Mouse (Mus musculus) yolk sac, embryonic 10.5 days (tissue): ENCODE results near the gene Tox2.
A peak's percentile ranks its signal among the peaks of the same experiment; 100 is the strongest.

Experiments
- DNase-seq: peaks from one replicate; pipeline ENCODE4 v3.0.0-alpha.2; 2017; ENCODE audit warnings: low spot score

Tox2 gene

DNA sequence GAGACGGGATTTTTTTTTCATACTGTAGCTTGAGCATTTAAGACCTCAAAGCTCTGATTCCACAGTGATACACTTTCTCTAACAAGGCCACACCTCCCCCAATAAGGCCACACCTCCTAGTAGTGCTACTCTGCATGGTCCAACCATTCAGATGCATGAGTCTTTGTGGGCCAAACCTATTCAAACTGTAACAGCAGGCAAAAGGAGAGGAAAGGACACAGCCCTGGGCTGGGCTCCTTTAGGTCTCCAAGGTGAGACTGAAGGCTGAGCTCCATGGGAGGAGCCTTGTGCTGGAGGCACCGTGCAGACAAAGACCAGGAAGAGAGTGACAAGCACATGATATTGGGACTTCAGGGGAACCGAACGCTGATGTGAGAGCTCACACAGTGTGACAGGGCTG, 114.4 kb downstream of the Tox2 start:
- no peak for DNase-seq

DNA sequence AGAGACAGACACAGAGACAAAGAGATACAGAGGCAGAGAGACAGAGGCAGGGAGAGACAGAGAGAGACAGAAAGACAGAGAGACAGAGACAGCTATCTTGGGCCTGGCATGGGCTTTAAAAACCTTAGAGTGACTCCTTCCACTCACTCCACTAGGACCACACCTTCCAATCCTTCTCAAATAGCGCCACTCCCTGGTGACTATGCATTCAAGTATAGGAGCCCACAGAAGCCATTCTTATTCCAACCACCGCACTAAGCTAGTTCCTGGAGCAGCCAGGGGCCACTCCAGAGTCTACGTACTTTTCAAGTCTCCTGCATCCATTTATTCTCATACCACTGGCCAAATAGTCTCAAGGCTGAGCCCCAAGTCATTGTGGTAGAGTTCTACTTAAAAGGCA, 115.9 kb downstream of the Tox2 start:
- DNase-seq = no peak

DNA sequence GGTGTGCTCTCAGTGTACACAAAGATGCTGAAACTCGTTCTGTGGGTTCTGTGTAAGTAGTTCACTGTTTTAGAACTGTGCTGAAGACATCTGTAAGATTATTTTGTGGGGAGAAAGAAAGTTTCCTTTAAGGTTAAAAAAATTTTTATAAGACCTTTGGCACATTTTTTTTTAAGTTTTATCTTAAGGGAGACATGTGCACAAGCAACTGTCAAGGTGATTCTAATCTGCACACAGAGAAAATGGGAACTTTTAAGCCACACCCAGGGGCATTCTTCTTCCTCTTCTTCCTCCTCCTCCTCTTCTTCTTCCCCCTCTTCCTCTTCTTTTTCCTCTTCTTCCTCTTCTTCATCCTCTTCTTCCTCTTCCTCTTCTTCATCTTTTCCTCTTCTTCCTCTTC, 120.2 kb downstream of the Tox2 start:
- no peak for DNase-seq

DNA sequence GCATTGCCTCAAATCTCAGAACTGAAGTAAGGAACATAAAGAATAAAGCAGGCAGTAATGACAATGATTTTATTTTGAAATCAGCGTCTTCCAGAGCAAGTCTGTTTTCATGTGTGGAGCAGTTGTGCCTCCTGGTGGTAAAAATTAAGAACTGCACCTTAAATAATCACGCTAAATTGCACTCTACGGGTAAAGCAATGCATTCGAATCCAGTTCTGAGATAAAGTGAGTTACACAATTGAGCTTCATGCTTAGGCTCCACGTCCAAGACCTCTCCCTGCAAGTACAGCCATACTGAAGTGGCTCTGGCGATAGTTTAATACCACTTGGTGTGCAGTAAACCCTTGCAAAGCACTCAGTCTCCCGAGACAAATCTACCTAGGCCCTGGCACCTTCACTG, 127.8 kb downstream of the Tox2 start:
- DNase-seq = no peak

DNA sequence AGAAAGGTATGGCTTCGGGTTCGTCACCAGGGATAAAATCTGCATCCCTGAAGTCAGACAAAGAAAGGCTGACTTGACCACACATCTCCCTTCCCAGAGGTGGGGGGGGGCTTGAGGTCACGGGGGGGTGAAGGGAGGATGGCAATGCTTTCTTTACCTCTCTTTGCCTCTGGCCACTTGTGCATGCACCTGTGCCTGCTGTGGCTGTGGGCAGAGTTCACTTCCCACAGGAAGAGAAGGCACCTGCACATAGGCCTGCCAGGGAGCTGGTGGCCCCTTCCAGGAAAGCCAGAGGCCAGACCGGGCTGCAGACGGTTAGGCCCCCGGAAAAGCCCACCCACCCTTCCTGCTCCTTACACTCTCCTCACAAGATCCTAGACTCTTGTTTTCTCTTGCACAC, 128.5 kb downstream of the Tox2 start:
- DNase-seq = no peak

DNA sequence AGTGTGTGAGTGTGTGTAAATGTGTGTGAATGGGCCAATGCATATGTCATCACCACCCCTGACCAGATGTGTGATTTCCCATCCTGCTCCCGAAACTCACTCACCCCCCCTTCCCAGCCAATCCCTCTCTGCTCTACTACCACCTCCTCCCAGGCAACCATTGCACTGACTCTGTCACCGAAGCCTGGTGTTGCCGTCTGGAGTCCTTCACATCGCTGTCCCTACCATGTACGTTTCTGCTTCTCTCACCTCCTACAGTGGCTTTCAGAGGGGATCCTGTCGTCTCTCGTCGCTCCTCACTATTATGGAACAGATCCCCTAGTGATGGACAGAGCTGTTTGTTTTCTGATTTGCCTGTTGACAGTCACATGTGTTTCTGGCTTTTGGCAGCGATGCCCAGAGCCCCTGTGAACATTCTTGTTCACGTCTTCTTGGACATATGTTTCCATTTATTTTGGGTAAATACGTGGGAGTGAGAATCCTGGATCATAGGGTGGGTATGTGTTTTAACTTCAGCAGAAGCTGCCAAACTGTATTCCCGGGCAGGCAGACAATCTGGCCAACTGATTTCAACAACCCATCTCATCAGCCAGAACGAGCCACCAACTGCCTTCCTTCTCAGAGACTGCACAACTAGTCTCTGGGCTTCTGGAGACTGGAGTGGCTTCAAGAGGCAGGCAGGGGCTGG, 129.6 kb downstream of the Tox2 start:
- DNase-seq = no peak

DNA sequence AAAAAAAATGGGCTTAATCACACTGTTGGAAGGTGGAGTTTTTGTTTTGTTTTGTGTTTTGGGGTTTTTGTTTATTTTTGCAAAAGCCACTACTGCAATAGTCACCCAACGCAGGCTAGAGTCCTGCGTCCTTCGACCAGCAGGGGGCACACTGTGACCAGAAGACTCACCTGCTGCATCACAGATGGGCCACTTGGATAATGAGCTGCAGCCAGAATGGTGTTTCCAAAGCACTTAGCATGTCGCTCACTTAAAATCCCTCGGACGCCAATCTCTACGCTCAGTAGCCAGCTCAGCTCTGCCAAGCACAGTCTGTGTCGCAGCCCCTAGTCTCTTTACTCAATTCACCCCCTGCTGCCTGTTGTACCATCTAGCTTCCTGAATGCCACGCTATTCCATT, 137.3 kb downstream of the Tox2 start:
- DNase-seq = peak; percentile 40

DNA sequence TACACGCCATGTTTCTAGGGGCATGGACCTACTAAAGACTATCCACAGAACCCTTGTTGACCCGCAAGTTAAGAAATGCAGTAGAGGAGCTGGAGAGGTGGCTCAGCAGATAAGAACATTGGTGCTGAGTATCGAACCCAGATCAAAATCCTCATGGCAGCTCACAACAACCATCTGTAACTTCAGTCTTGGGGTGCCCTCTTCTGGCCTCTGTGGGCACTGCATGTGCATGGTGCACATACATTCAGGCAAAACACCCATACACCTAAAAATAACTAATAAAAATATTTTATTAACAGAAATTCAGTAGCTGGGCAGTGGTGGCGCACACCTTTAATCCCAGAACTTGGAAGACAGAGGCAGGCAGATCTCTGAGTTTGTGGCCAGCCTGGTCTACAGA, 140.7 kb downstream of the Tox2 start:
- DNase-seq = no peak

DNA sequence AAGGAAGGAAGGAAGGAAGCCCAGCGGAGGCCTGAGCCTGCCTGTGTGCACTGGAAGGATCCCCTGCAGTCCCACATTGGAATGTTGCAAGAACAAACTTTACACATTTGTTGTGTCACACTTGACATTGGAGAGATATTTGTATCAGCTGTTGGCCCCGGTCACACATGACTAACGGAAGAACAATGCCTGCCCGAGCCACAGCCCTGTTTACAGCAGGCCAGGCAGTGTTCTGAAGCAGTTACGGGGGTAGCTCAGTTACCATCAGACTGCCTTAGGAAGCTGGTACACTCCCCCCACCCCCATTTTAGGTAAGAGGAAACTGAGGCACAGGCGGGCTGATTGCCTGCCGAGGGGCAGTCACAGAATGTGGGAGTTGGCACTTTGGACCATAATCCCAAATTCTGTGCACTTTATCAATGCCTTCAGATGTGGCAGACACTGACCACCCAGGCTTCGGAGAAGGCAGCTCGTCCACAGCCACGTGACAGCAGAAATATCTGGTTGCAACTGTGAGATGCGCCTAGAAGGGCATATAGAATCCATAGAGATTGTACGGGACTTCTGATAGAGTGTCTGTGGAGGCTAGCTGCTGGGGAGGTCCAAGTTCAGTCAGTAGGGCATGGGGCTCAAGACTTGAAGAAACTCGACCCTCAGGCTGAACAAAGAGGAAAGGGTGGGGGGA, 142.2 kb downstream of the Tox2 start:
- no peak for DNase-seq

DNA sequence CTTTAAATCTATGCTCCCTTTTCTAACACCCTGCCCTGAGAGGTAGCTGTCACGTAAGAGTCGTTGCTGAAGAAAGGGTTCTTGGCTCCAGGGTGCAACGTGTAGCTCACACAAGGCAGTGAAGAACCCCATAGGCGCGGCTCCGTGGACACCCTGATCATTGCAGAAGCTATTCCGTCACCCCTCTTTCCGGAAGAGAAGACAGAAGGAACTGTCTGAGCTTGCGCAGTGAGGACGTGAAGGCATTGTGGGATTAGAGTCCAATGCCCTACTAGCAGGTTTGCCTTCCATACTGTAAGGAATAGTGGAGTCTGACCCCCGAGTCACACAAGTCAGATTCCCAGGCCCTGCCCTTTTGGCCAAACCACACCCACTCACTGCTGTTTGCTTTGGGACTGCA, 143.6 kb downstream of the Tox2 start:
- DNase-seq = no peak

DNA sequence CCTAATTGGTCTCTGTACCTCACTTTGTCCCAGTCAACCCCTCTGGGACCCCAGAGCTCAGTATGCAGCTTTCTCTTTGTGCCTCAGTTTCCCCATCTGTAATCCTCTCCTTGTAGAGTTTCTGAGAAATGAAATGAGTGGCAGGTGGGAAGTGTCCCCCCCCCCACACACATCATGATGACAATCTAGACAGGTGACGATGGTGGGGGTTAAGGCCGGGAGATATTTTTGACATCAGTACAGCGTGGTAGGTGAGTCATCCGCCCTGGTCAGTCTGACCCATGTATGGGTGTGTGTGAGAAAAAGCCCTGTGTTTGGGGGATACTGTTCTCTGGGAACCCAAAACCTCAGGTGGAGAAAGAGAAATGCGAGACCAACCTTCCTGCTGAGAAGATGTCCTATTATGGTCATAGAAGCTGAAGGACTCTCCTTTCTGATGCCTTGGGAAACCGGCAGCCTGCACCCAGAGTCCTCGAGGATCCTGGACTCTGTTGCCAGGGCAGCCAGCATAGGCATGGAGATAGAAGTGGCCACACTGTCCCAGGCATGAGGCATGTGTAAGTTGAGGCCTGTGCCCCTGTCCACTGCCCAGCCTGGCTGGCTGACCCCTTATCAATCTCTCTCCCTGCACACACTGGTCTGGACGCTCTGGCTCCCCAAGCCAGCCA, 144.7 kb downstream of the Tox2 start:
- no peak for DNase-seq

DNA sequence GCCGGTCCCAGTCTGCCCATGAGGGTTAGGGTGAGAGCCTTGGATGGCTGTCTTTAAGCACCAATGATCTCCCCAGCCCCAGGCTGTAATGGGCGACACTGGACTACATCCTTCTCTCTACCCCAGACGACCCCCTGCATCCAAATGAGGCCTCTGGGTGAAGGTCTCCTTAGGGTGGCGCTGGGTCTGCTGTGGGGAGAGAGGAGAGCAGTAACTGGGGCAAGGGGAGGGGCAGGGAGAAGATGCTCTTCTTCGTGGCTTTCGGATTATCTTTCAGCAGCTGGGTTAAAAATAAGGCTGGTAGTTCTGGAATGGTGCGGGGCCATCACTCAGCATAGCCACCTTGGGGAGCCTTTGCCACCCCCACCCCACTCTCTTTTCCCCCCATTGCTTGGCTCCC, 145.8 kb downstream of the Tox2 start:
- no peak for DNase-seq

DNA sequence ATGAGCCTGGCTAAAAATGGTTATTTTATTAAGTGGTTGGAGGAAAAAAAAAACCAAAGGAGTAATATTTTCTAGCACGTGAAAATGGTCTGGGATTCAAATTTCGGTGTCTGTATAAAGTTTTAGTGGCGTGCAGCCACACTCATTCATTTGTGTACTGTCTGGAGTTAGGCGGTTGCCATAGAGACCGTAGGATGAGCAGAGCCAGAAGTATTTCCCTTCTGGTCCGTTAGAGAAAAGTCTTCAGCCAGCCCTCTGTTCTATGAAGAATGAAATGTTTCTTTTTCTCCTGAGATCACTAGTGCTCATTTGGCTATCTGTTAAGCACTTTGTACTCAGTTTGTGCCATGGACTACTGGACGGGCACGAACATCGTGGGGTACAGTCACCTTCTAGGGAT, 146.5 kb downstream of the Tox2 start:
- DNase-seq = no peak

DNA sequence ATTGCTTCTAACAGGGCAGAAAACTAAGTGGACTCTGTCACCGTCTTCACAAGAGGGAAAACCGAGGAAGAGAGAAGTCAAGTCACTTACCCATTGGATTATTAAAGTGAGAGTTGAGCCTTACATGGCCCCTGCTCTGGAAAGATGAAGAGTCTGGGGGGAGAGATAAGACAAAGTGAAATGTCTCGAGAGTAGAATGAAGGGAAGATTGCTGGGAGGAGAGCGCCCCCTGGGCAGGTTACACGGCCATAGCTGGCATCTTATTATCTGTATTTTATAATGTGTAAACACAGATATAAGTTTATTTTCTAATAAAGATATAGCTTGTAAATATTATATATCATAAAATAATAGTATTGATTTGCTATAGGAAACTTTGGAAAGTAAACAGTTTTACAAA, 147.5 kb downstream of the Tox2 start:
- DNase-seq = no peak

DNA sequence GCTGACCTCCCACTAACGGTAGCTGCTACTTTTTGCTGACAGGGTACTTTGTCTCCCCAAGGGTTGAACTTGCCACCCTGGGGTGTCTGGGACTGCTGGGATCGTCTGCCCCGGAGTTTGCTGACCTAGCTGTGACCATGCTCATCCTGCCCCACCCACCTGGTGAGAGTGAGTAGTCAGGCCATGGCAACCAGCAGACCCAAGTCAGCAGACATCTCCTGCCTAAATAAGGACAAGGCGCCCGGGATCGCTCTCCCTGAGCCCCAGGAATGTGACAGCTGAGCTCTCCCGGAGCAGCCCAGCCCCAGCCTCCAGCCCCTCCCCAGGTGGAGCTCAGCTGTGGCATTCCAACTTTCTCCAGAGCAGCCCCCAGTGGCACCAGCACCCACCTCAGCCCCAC, 150.8 kb downstream of the Tox2 start:
- DNase-seq = peak; percentile 44

DNA sequence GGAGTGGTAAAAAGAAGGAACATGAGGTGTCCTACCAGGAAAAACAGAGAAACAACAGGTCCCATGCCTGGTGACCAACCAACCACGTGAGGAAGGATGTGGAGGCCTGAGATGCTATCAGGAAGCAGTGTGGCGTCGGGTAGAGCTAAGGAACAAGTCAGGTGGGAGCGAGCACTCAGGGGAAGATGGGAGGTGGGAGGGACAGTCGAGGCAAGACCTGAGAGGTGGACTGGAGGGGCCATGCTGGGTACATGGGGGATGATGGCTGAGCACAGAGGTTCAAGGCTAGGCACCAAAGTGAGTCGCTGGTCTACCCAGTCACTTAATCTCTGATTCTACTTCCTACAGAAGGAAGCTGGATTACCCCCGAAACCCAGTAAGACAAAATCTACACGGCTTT, 152.7 kb downstream of the Tox2 start:
- no peak for DNase-seq

DNA sequence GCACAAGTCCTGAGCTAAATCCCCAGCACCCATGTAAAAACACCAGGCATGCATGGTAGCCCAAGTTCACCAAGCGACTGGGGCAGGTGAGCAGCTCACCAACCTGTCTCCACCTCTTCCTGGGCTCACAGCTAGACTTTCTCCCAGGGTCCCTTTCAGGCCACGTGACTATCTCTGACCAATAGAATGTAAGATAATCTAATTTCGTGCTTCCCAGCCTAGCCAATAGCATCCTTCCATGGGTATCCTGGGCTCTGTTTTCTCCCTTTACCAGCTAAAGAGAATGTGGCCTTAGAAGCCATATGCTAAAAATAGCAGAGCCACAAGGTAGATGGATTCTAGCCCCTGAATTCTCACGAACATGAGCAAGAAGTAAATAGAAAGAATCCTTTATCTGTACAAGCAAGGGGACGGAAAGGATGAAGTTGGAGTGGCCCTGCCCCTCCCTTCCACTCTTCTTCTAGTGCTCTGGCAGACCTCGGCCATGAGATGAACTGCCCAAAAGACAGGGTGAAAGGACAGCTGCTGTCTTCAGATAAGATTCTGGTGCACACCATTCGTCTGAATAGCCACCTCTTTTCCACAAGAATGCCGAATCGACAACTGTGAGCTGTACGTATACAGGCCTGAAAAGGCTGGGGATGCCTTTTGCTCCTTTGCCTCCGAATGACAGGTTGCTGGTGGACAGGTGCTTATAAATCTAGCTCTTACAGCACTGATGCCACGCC, 153.4 kb downstream of the Tox2 start:
- peak; percentile 31 for DNase-seq

DNA sequence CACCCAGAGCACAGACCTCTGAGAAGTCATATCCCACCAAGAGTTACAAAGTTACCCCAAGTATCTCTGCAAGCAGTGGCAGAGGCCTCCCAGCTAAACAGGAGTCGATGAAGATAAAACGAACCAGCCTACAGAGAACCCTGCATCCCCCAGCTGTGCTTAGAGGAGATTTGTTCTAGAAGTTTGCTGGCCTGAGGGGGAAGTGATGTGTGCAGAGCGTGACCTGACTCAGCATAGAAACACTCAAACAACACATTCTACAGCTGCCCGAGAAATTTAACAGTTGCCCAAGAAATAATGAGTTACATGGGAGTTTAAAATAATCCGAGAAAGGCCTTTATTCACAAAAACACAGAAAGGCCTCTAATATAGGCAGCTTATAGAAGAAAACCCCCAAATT, 155.7 kb downstream of the Tox2 start:
- DNase-seq = no peak

DNA sequence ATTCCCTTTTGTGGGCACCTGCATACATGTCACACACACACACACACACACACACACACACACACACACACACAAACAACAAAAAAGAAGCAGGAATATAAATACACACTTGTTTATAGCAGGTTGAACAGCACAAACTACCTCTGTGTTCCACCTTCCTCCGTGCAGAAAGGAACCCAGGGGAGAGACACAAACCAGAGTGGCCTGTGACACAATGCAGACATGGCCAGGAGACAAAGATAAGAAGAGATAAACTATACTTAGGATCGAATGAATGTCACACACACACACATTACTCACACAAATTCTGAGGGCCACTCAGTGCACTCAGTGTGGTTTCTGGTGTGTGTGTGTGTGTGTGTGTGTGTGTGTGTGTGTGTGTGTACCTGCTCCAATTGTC, 156.3 kb downstream of the Tox2 start:
- DNase-seq = no peak

DNA sequence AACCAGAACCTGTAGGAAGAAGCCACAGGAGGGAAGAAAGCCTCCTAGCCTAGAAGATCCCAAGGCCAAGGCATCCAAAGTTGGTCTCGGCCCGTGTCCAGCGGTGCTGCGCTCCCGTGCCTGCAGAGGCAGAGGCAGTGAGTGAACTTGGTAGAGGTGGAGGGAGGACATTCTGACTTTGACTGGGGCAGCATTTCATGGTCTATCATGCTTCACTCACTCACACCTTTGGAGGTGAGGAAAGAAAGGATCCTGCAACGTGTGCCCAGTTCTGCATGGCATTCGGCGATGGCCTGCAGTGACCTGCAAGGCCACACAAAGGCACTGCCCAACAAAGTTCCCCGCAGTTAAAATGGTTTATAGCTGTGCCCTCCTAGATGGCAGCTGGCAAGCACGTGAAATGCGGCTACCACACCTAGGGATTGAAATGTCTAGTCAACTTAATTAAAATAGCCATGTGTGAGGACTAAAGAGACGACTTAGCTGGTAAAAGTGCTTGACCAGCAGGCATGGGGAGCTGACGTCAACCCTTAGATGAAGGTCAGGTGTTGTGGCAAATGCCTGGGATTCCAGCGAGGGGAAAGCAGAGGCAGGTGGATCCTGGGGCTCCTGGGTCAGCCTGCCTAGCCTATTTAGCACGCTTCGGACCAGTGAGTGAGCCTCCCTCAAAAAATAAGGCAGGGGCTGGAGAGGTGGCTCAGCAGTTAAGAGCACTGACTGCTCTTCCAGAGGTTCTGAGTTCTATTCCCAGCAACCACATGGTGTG, 158.1 kb downstream of the Tox2 start:
- DNase-seq = no peak

DNA sequence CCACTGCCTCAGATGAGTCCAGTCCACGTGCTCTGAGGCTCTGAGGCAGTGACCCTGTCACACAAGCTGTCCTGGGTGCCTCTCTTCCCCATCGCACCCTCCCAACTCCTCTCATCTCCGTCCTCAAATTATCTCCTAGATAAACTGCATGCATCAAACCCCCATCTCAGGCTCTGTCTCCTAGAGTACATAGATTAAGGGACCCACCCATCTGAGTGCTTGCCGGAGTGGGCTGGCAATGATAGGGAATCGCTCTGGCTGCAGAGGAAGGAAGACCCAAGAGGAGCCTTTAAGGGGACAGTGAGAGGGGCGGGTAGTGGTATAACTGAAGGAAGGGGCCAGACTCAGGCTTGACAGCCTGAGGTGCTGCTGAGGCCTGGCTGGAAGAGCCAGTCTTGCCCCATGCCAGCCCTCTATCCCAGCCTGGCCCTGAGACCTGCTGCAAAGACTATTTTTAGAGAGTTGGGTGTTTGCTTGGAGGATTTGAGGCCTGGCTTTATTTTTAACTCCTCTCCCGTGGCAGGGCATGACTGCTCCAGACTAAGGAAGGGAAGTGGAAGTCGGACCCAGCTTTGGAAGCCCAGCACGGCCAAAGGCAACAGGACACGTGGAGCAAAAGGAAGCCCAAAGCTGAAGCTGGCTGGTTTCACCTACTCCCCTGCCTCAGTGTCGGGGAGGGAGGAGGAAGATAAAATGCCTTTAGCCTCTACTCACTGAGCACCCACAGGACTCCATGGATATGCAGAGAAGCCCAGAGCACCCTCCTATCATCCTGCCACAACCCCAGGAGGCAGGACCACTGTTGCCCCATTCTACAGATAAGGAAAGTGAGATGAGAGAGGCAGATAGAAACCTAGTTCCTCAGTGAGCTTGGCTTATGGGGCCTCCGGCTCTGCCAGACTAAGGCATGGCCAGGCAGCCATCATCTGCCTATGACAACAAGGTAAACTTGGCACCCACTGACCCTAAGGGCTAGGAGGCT, 160.3 kb downstream of the Tox2 start:
- DNase-seq = no peak
